Mouse (Mus musculus): ENCODE measurements around the gene Zfhx3. TPM values are rescaled to one million over a fixed set of nuclear protein-coding genes. Genes with fewer than 3 reads are reported as not detected.

The Zfhx3 gene
- total and polyA plus RNA-seq, 3 experiments, result 0.23 to 2.5 TPM; not detected in 1

DNA sequence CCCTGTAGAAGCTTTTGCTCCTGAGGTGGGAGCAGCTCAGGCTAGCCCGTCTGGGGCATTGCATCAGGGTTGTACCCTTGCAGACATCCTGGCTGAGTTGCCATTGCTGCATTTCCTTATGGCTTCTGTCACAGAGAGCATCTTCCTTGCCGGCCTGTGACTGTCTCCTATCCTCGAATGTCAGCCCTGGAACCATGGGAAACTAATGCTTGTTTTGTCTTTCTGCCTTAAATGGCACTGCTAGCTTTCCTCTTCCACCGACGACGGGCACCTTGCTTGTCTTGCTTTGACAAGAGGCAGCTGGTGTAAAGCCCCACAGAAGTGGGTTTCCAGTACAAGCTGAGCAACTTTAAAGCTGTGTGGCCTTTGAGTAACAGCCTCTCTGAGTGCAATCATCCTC, 752.1 kb downstream of the Zfhx3 start:
- Histone ChIP-seq H3K27me3 (ENCODE audit: control insufficient read depth in 1 of 2, insufficient read depth in 2 of 2, low read length in 2 of 2) (peaks cover 0 to 2% of the 10 kb centered on the region in 2 experiments; a peak in 2 of 4 replicates), H3K9me3 (replicated peaks; ENCODE audit: insufficient read depth, low read length) (no peaks in the 10 kb centered on the region)
- TF ChIP-seq HCFC1 (IDR thresholded peaks at IDR 0.05; ENCODE audit: low read depth, low read length) (no peak), TCF12 (IDR thresholded peaks at IDR 0.05; ENCODE audit: low read depth, low read length) (no peak), MYC (IDR thresholded peaks at IDR 0.05; ENCODE audit: low read depth, low read length) (no peak), JUND (IDR thresholded peaks at IDR 0.05; ENCODE audit: low read depth, low read length) (no peak), MAX (IDR thresholded peaks at IDR 0.05; ENCODE audit: low read length) (no peak), ZMIZ1 (IDR thresholded peaks at IDR 0.05; ENCODE audit: low read depth, low read length) (no peak), GABPA (IDR thresholded peaks at IDR 0.05; ENCODE audit: low read depth, low read length) (no peak), MXI1 (IDR thresholded peaks at IDR 0.05; ENCODE audit: low read depth, low read length) (no peak), GATA1 (IDR thresholded peaks at IDR 0.05; ENCODE audit: low read depth, low read length) (no peak), TBP (IDR thresholded peaks at IDR 0.05; ENCODE audit: low read depth, low read length) (no peak), RAD21 (IDR thresholded peaks at IDR 0.05; ENCODE audit: low read depth, low read length) (no peak), ZNF384 (IDR thresholded peaks at IDR 0.05; ENCODE audit: low read depth, low read length) (no peak), BHLHE40 (IDR thresholded peaks at IDR 0.05; ENCODE audit: borderline replicate concordance, low read depth, low read length) (no peak), SIN3A (IDR thresholded peaks at IDR 0.05; ENCODE audit: low read length) (no peak), USF1 (IDR thresholded peaks at IDR 0.05; ENCODE audit: low read depth, low read length) (no peak)

DNA sequence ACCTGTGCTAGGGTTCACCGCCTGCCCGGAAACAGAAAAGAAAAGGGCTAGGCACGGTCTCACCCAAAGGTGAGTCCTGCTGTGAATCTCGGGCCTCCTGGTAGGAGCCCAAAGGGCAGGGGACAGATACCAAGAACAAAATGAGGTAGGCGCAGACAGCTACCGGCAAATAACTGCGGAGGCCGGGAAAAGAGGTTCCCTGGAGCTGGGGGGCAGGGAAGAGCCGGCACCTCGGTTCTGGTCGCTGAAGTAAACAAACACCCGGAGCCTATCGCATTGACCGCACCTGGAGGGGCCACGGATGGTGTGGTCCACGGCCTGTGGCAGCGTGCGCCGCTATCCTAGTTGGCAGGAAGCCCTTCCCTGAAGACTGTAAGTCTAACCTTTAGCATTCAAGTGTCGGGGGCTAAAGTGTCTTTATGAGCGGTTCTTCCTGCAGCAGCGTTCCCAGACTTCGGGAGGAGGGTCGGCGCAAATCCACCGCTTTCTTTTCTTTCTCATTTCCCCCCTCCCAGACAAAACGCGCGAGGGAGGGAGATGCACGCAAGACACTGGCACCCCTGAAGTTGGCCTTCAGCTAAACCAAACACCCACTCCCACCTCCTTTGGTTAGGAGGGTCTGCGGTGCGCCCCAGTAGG, 752.9 kb downstream of the Zfhx3 start:
- Histone ChIP-seq H3K4me3 (ENCODE audit: control insufficient read depth in 1 of 2, insufficient read depth in 1 of 2, low read depth in 2 of 2, low read length in 2 of 2) (no peak overlapping the region), H3K9me3 (replicated peaks; ENCODE audit: insufficient read depth, low read length) (no peaks in the 10 kb centered on the region), H3K79me2 (ENCODE audit: control insufficient read depth, insufficient read depth, low read length, poor library complexity) (no peaks in the 10 kb centered on the region), H3K9ac (ENCODE audit: control insufficient read depth, low read depth, low read length, poor library complexity, severe bottlenecking) (no peak overlapping the region), H3K27me3 (ENCODE audit: control insufficient read depth in 1 of 2, insufficient read depth in 2 of 2, low read length in 2 of 2) (peaks cover 0 to 4% of the 10 kb centered on the region in 2 experiments; a peak in 3 of 4 replicates), H3K36me3 (ENCODE audit: control insufficient read depth in 1 of 2, insufficient read depth in 2 of 2, low read length in 2 of 2) (peaks cover 0 to 6% of the 10 kb centered on the region in 2 experiments; a peak in 2 of 4 replicates), H3K27ac (ENCODE audit: control insufficient read depth, low read depth, low read length) (no peak overlapping the region), H3K4me1 (ENCODE audit: control insufficient read depth in 1 of 2, insufficient read depth in 2 of 2, low read length in 2 of 2) (peaks cover 0 to 7% of the 10 kb centered on the region in 2 experiments; a peak in 1 of 4 replicates)
- TF ChIP-seq MAX (IDR thresholded peaks at IDR 0.05; ENCODE audit: low read length), result no peak
- TF ChIP-seq E2F4 (IDR thresholded peaks at IDR 0.05; ENCODE audit: borderline replicate concordance, low read depth, low read length), result no peak
- TF ChIP-seq TCF12 (IDR thresholded peaks at IDR 0.05; ENCODE audit: low read depth, low read length), result no peak
- TF ChIP-seq MYB (IDR thresholded peaks at IDR 0.05; ENCODE audit: low read depth, low read length), result no peak
- no peak for TF ChIP-seq ZMIZ1 (IDR thresholded peaks at IDR 0.05; ENCODE audit: low read depth, low read length)
- no peak for TF ChIP-seq GABPA (IDR thresholded peaks at IDR 0.05; ENCODE audit: low read depth, low read length)
- TF ChIP-seq BHLHE40 (IDR thresholded peaks at IDR 0.05; ENCODE audit: borderline replicate concordance, low read depth, low read length), result no peak
- no peak for TF ChIP-seq UBTF (IDR thresholded peaks at IDR 0.05; ENCODE audit: borderline replicate concordance, insufficient read depth, low read depth, low read length)
- TF ChIP-seq GATA1 (IDR thresholded peaks at IDR 0.05; ENCODE audit: low read depth, low read length), result no peak
- TF ChIP-seq POLR2A (IDR thresholded peaks at IDR 0.05; ENCODE audit: control insufficient read depth in 1 of 2, insufficient read depth in 1 of 2, low read depth in 1 of 2, low read length in 2 of 2, poor library complexity in 1 of 2), result no peak
- TF ChIP-seq ZNF384 (IDR thresholded peaks at IDR 0.05; ENCODE audit: low read depth, low read length), result no peak
- TF ChIP-seq MEF2A (IDR thresholded peaks at IDR 0.05; ENCODE audit: extremely low read depth, insufficient replicate concordance, low read depth, low read length, poor library complexity, severe bottlenecking), result no peak
- no peak for TF ChIP-seq JUND (IDR thresholded peaks at IDR 0.05; ENCODE audit: low read depth, low read length)
- TF ChIP-seq HCFC1 (IDR thresholded peaks at IDR 0.05; ENCODE audit: low read depth, low read length), result no peak
- no peak for TF ChIP-seq MAZ (IDR thresholded peaks at IDR 0.05; ENCODE audit: low read depth, low read length)
- no peak for DNase-seq (ENCODE audit: low read depth, low spot score)

More for the DNA sequence above, 752.1 kb downstream of the Zfhx3 start:
- Histone ChIP-seq H3K4me3 (ENCODE audit: control insufficient read depth in 1 of 2, insufficient read depth in 1 of 2, low read depth in 2 of 2, low read length in 2 of 2) (no peak overlapping the region), H3K9ac (ENCODE audit: control insufficient read depth, low read depth, low read length, poor library complexity, severe bottlenecking) (no peak overlapping the region), H3K4me1 (ENCODE audit: control insufficient read depth in 1 of 2, insufficient read depth in 2 of 2, low read length in 2 of 2) (peaks cover 0 to 7% of the 10 kb centered on the region in 2 experiments; a peak in 1 of 4 replicates), H3K36me3 (ENCODE audit: control insufficient read depth in 1 of 2, insufficient read depth in 2 of 2, low read length in 2 of 2) (peaks cover 0 to 6% of the 10 kb centered on the region in 2 experiments; a peak in 2 of 4 replicates), H3K79me2 (ENCODE audit: control insufficient read depth, insufficient read depth, low read length, poor library complexity) (no peaks in the 10 kb centered on the region), H3K27ac (ENCODE audit: control insufficient read depth, low read depth, low read length) (no peak overlapping the region)
- DNase-seq (ENCODE audit: low read depth, low spot score), result no peak

All from MEL (cell line).